Mouse (Mus musculus): ENCODE measurements around the gene Msmb.

DNA sequence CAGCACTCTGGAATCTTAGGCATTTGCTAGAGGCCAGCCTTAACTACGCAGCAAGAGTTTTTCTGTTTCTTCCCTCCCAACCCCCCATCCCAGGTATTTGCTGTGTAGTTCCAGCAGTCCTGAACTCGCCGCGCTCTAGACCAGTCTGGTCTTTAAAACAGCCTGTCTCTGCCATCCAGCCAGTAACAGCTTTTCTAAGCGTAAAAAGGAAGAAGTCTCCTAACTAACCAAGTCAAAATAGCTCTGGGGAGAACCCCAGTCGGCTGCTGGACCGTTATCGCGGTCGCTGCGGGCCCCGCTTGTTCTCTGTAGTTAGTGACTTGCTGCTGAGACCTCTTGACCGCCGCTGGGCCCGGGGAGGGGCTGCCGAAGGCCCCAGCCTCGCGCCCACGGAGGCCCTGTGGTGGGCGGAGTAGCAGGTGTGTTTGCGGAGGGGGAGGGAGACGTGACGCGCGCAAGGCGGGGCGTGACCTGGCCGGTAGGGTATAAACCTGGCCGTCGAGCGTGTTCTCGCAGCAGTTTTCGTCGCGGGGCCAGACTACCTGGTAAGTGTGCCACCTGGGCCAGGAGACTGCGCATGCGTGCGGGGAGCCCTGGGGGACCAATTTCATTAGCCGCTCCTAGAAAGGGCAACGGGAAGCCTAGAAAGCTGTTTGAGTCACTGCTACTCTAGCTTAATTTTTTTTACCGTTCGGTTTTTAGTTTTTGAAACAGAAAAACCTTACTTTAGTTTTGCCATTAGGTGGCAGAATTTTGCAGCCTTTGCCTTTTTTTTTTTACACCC lies 23.6 kb downstream of the Msmb start:
- TF ChIP-seq POLR2AphosphoS5 (IDR thresholded peaks at IDR 0.05; ENCODE audit: insufficient replicate concordance, low read depth, low read length): peak; percentile 61; the same call in 1 of the 2 replicates
- no peak for TF ChIP-seq CTCF (IDR thresholded peaks at IDR 0.05; ENCODE audit: low read depth, low read length)
- no peak for TF ChIP-seq GATA1 (IDR thresholded peaks at IDR 0.05; ENCODE audit: borderline replicate concordance, low read length)
- TF ChIP-seq TAL1 (conservative IDR thresholded peaks at IDR 0.05; ENCODE audit: low read depth, low read length): no peak; the same call in 1 of the 2 replicates
